Mouse (Mus musculus) intestine, embryonic 16.5 days (tissue): ENCODE results near the gene Btbd35f9. TPM values are rescaled to one million over a fixed set of nuclear protein-coding genes. Genes with fewer than 3 reads are reported as not detected.
"Not testable (repeated sequence)": the region's sequence is repeated elsewhere in the genome, so short reads cannot be mapped to it uniquely, and the experiment has no call there.

Experiments used
- ATAC-seq: fragments of 200-750 bp; cut with Nextera tagmentation; 2 replicates; pipeline ENCODE4 v1.8.0; 2017; ENCODE audit warnings: moderate TSS enrichment, moderate library complexity
- H3K27ac ChIP-seq: fragments of 300-500 bp; sonication (generic); 2 replicates; pipeline ENCODE4 v1.5.1; 2014; ENCODE audit warnings: mild to moderate bottlenecking, low read length
- H3K27me3 ChIP-seq: fragments of 300-500 bp; sonication (generic); replicated peaks from 2 replicates; pipeline ENCODE4 v1.6.1; 2014; ENCODE audit warnings: low read length, control low read depth, mixed read lengths; ENCODE audit not compliant: control insufficient read depth, insufficient read depth
- H3K36me3 ChIP-seq: fragments of 300-500 bp; sonication (generic); 2 replicates; pipeline ENCODE4 v1.6.1; 2014; ENCODE audit warnings: low read length, control low read depth; ENCODE audit not compliant: control insufficient read depth, insufficient read depth
- H3K4me1 ChIP-seq: fragments of 300-500 bp; sonication (generic); 2 replicates; pipeline ENCODE4 v1.6.1; 2014; ENCODE audit warnings: low read length, control low read depth, mixed read lengths; ENCODE audit not compliant: control insufficient read depth, insufficient read depth
- H3K4me2 ChIP-seq: fragments of 300-500 bp; sonication (generic); 2 replicates; pipeline ENCODE4 v1.6.1; 2014; ENCODE audit warnings: low read depth, low read length, control low read depth
- H3K4me3 ChIP-seq: fragments of 300-500 bp; sonication (generic); 2 replicates; pipeline ENCODE4 v1.5.1; 2014; ENCODE audit warnings: mild to moderate bottlenecking, low read length
- H3K9ac ChIP-seq: fragments of 300-500 bp; sonication (generic); 2 replicates; pipeline ENCODE4 v1.6.1; 2014; ENCODE audit warnings: low read depth, low read length
- H3K9me3 ChIP-seq: fragments of 300-500 bp; sonication (generic); 2 replicates; pipeline ENCODE4 v1.6.1; 2016; ENCODE audit warnings: low read length, control low read depth; ENCODE audit not compliant: control insufficient read depth
- WGBS: fragments of 180-500 bp; shearing (Covaris S2); extraction: QIAGEN DNeasy Blood & Tissue Kit; methylation state at CpG from one replicate; pipeline ENCODE4 v1.1.7; 2014; 5-methylcytosine and 5-hydroxymethylcytosine counted together
- polyA plus RNA-seq: library from polyadenylated mRNA; unstranded; fragments of >200 nt; fragmentation: Nextera tagmentation; extraction: Ambion mirVana; gene quantifications from 2 replicates; pipeline ENCODE4 v1.2.1, GENCODE M21; 2015

The Btbd35f9 gene
- not detected in 2 replicates for polyA plus RNA-seq

DNA sequence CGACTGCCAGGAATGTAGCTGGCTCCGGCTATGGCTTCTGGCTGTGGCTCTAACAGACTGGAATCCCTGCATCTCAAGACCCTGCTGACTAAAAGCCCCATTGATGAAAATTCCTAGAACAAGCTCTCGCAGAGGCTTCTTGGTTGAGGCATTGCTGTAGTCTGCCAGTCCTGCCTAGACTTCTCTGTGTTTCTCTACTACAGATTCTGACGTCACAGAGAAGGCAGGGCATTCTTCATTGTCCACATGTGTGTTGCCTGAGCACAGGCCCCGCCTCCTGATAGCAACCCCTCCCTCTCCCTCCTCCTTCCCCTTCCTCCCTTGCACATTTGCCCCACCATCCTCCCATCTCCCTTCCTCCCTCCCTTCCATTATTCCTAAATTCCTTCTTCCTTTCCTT, at the start of gene Btbd35f9:
Btbd35f9 (minus strand) TSS at position 101 of the 400 bp plus-strand sequence.
- H3K4me3 ChIP-seq, H3K9me3 ChIP-seq, H3K9ac ChIP-seq, H3K36me3 ChIP-seq, ATAC-seq, H3K4me2 ChIP-seq, H3K4me1 ChIP-seq, H3K27ac ChIP-seq, H3K27me3 ChIP-seq: not testable (repeated sequence)
- no CpG with 5 or more reads among the region's 5 CpGs for WGBS

Other genes starting within 250 kb of the Btbd35f9 start
- not detected in 2 replicates for gene Btbd35f6, start 205.0 kb downstream of the Btbd35f9 start, polyA plus RNA-seq
- not detected in 2 replicates for gene Gm21870, start 174.7 kb downstream of the Btbd35f9 start, polyA plus RNA-seq
- not detected in 2 replicates for gene Spin2g, start 77.2 kb upstream of the Btbd35f9 start, polyA plus RNA-seq